Comparison of ENCODE assay signal across 8 mouse cellular contexts in genomic region chr9:92207307-92207706, GRCm38 (mm10). TPM values are rescaled to one million over a fixed set of nuclear protein-coding genes. Genes with fewer than 3 reads are reported as not detected.
DNase-seq lines count a peak whose midpoint lies in the region; TF ChIP-seq lines count a peak whose summit lies in the region.
"Had no signal": no experiment of that assay in that cellular context is flagged by ENCODE, and none has a peak within 500 bp of the region (broad histone marks: within the 10 kb centered on the region; RNA-seq: fewer than 3 reads in every experiment).

No protein-coding gene starts in this region.

- no peaks in the 10 kb centered on the region for H3K36me3 ChIP-seq in spleen, adult 2 months (ENCODE audit: control insufficient read depth, insufficient read depth, low read length)

- no peak for TF ChIP-seq POLR2A in spleen, adult 2 months (IDR thresholded peaks at IDR 0.05; ENCODE audit: low read depth, low read length)

- peak; percentile 7 to 34 for DNase-seq in spleen, adult 2 months (ENCODE audit: low read depth in 1 of 2, low spot score in 2 of 2)
- DNase-seq in spleen, adult 12 weeks (ENCODE audit: low spot score): no peak
- DNase-seq in adrenal gland, postnatal 10 days: peak; percentile 69
- peak; percentile 24 to 60 for DNase-seq in cerebellum, postnatal 4 days (ENCODE audit: low spot score in 2 of 2)
- DNase-seq in heart, postnatal 14 days: peak; percentile 41 to 68
- peak; percentile 10 to 54 for DNase-seq in lung, adult 18-20 months
- DNase-seq in retina, postnatal 1 day: peak; percentile 60

- no peak for TF ChIP-seq CTCF in spleen, adult 2 months (IDR thresholded peaks at IDR 0.05; ENCODE audit: extremely low read depth, insufficient read depth, insufficient read length, insufficient replicate concordance)

- WGBS in spleen, adult 2 months: 8% methylated on average over 4 of the region's 4 CpGs

- H3K4me3 ChIP-seq in spleen, adult 2 months (ENCODE audit: extremely low read depth, insufficient read depth, insufficient read length): no peak overlapping the region; the same call in 1 of the 2 replicates

- H3K27me3 ChIP-seq in spleen, adult 2 months (ENCODE audit: control insufficient read depth, insufficient read depth, low read length): no peaks in the 10 kb centered on the region

- H3K27ac ChIP-seq in spleen, adult 2 months (ENCODE audit: insufficient read depth, low read length): no peak overlapping the region

- intact Hi-C loops in heart, postnatal 14 days (cut with DNase I): loop anchor here (5.0 kb wide), 1 partner anchor 60 kb away; no protein-coding TSS in a partner anchor

- H3K4me1 ChIP-seq in spleen, adult 2 months (ENCODE audit: control insufficient read depth, insufficient read depth, insufficient read length): no peaks in the 10 kb centered on the region

RNA-seq across cellular contexts. Expression of gene Plscr5, which starts 14.6 kb away (rescaled TPM):
- polyA plus RNA-seq in spleen, adult 2 months (2012; rRNA removed): not detected in 2 replicates
- total RNA-seq in adrenal gland, postnatal 10 days (2021): not detected
- not detected for total RNA-seq in heart, postnatal 14 days (2021)
- polyA plus RNA-seq: gonadal fat pad, adult 2 months had no signal

RNA-seq across cellular contexts. Expression of gene Plscr1, which starts 42.2 kb away (rescaled TPM):
- polyA plus RNA-seq in spleen, adult 2 months (2012; rRNA removed): 3.6 and 4.6 TPM in 2 replicates
- total RNA-seq in adrenal gland, postnatal 10 days (2021): 10 to 100 TPM; 10.1 to 10.3 TPM
- 10 to 100 TPM; 11.7 to 11.8 TPM for total RNA-seq in heart, postnatal 14 days (2021)
